Mouse (Mus musculus): ENCODE results near the gene Plxnc1. TPM values are rescaled to one million over a fixed set of nuclear protein-coding genes. Genes with fewer than 3 reads are reported as not detected.

Plxnc1 gene
- total and polyA plus RNA-seq, 3 experiments: 27.6 to 34.4 (median 33.0) TPM

- dilution Hi-C loops (cut with MboI; ENCODE audit: extremely low pct_ligation_motif_present, extremely low pct_unique_long_range_greater_than_20kb, low sequenced_read_pairs): no loop called here
- DNase-seq (ENCODE audit: extremely low read depth): peak; percentile 63
- H3K4me2 ChIP-seq (ENCODE audit: insufficient read depth, low read depth, poor library complexity, severe bottlenecking): peak overlapping the region; percentile 39; the same call in 1 of the 2 replicates
- peak overlapping the region; percentile 97 for H3K27ac ChIP-seq (ENCODE audit: insufficient read depth, low read depth)
- peaks cover 7% of the 10 kb centered on the region for H3K9me3 ChIP-seq (replicated peaks; ENCODE audit: low read length)
- peak overlapping the region; percentile 58; the same call in 1 of the 2 replicates for H3K9ac ChIP-seq (ENCODE audit: insufficient read depth, low read depth)
- peaks cover 32 to 39% of the 10 kb centered on the region in 2 experiments for H3K36me3 ChIP-seq (replicated peaks in 1 of 2; ENCODE audit: control insufficient read depth in 1 of 2, insufficient read depth in 1 of 2, low read length in 1 of 2)
- no peaks in the 10 kb centered on the region for H3K27me3 ChIP-seq (replicated peaks)
- no peak overlapping the region for H3K4me3 ChIP-seq (replicated peaks in 1 of 3; ENCODE audit: low read depth in 2 of 3, low read length in 2 of 3, poor library complexity in 1 of 3)
- TF ChIP-seq POLR2A (IDR thresholded peaks at IDR 0.05; ENCODE audit: low read depth, low read length) (no peak; the same call in 1 of the 2 replicates), TCF12 (IDR thresholded peaks at IDR 0.05; ENCODE audit: low read depth, low read length) (peak; percentile 77), CHD2 (IDR thresholded peaks at IDR 0.05; ENCODE audit: low read length) (peak; percentile 66; the same call in 1 of the 2 replicates), ELF1 (IDR thresholded peaks at IDR 0.05; ENCODE audit: low read depth, low read length) (peak; percentile 79), EP300 (IDR thresholded peaks at IDR 0.05; ENCODE audit: low read length) (peak; percentile 83), NRF1 (IDR thresholded peaks at IDR 0.05; ENCODE audit: low read depth, low read length) (no peak), PAX5 (IDR thresholded peaks at IDR 0.05; ENCODE audit: low read length) (no peak), MAX (IDR thresholded peaks at IDR 0.05; ENCODE audit: low read length) (peak; percentile 55; the same call in 1 of the 2 replicates), JUN (IDR thresholded peaks at IDR 0.05; ENCODE audit: insufficient read depth, low read depth, low read length) (peak; percentile 53; the same call in 1 of the 2 replicates), SMC3 (IDR thresholded peaks at IDR 0.05; ENCODE audit: low read depth, low read length) (peak; percentile 14; the same call in 1 of the 2 replicates), ZNF384 (IDR thresholded peaks at IDR 0.05; ENCODE audit: low read depth, low read length) (peak; percentile 50; the same call in 1 of the 2 replicates), CTCF (conservative IDR thresholded peaks at IDR 0.05 in 1 of 2, IDR thresholded peaks at IDR 0.05 in 1 of 2; ENCODE audit: low read depth in 2 of 2, low read length in 2 of 2) (no peak), ETS1 (conservative IDR thresholded peaks at IDR 0.05; ENCODE audit: low read depth, low read length) (peak; percentile 79), CHD1 (IDR thresholded peaks at IDR 0.05; ENCODE audit: low read depth, low read length) (peak; percentile 56; the same call in 1 of the 2 replicates), RCOR1 (conservative IDR thresholded peaks at IDR 0.05; ENCODE audit: low read depth, low read length) (peak; percentile 84), MAZ (IDR thresholded peaks at IDR 0.05; ENCODE audit: low read depth, low read length) (peak; percentile 77), MYC (IDR thresholded peaks at IDR 0.05; ENCODE audit: low read depth, low read length) (peak; percentile 63; the same call in 1 of the 2 replicates), ZMIZ1 (IDR thresholded peaks at IDR 0.05; ENCODE audit: low read depth, low read length) (0 out of 2 replicates have a peak, but pooled peaks have one; percentile 19), USF2 (conservative IDR thresholded peaks at IDR 0.05; ENCODE audit: low read depth, low read length) (no peak), SIN3A (IDR thresholded peaks at IDR 0.05; ENCODE audit: low read length) (peak; percentile 78; the same call in 1 of the 2 replicates), TBP (conservative IDR thresholded peaks at IDR 0.05; ENCODE audit: low read depth, low read length) (0 out of 2 replicates have a peak, but pooled peaks have one; percentile 35), ZKSCAN1 (IDR thresholded peaks at IDR 0.05; ENCODE audit: borderline replicate concordance, low read depth, low read length) (no peak), MEF2A (IDR thresholded peaks at IDR 0.05; ENCODE audit: borderline replicate concordance, low read depth, low read length) (peak; percentile 96), HCFC1 (IDR thresholded peaks at IDR 0.05; ENCODE audit: low read depth, low read length) (peak; percentile 51; the same call in 1 of the 2 replicates), ZC3H11A (IDR thresholded peaks at IDR 0.05; ENCODE audit: low read depth, low read length) (no peak), MXI1 (IDR thresholded peaks at IDR 0.05; ENCODE audit: low read depth, low read length) (peak; percentile 42; the same call in 1 of the 2 replicates), KAT2A (IDR thresholded peaks at IDR 0.05; ENCODE audit: insufficient replicate concordance, low read length) (0 out of 2 replicates have a peak, but pooled peaks have one; percentile 40), MAFK (IDR thresholded peaks at IDR 0.05; ENCODE audit: insufficient replicate concordance, low read length) (peak; percentile 66; the same call in 1 of the 2 replicates), POLR2AphosphoS2 (IDR thresholded peaks at IDR 0.05; ENCODE audit: low read depth, low read length) (no peak), BHLHE40 (IDR thresholded peaks at IDR 0.05; ENCODE audit: low read depth, low read length) (peak; percentile 82), NELFE (IDR thresholded peaks at IDR 0.05; ENCODE audit: low read depth, low read length) (no peak), RAD21 (IDR thresholded peaks at IDR 0.05; ENCODE audit: low read depth, low read length) (no peak; the same call in 1 of the 2 replicates), E2F4 (IDR thresholded peaks at IDR 0.05; ENCODE audit: insufficient replicate concordance, low read depth, low read length) (peak; percentile 56; the same call in 1 of the 2 replicates), UBTF (IDR thresholded peaks at IDR 0.05; ENCODE audit: low read depth, low read length) (no peak), GABPA (IDR thresholded peaks at IDR 0.05; ENCODE audit: insufficient replicate concordance, low read depth, low read length) (no peak), USF1 (IDR thresholded peaks at IDR 0.05; ENCODE audit: low read depth, low read length) (no peak), JUND (conservative IDR thresholded peaks at IDR 0.05; ENCODE audit: low read depth, low read length) (peak; percentile 71; the same call in 1 of the 2 replicates), IRF4 (IDR thresholded peaks at IDR 0.05; ENCODE audit: low read depth, low read length) (peak; percentile 91)
- in situ Hi-C loops (cut with MboI; ENCODE audit: low pct_ligation_motif_present, low pct_unique_long_range_greater_than_20kb, low sequenced_read_pairs): no loop called here
- peaks cover 2% of the 10 kb centered on the region; the same call in 1 of the 2 replicates for H3K79me2 ChIP-seq (replicated peaks; ENCODE audit: control insufficient read depth, extremely low read depth, insufficient read depth, poor library complexity, severe bottlenecking)
- H3K4me1 ChIP-seq (ENCODE audit: control insufficient read depth in 1 of 2, insufficient read depth in 2 of 2): peaks cover 36 to 78% of the 10 kb centered on the region in 2 experiments
These were observed 81.4 kb downstream of the Plxnc1 start for GRCm38 (mm10) chr10:94863251-94863650.

Data from CH12.LX (cell line).